Mouse (Mus musculus) kidney, adult 2 months (tissue): ENCODE data around the gene Nr5a1.

Source experiments
- CTCF ChIP-seq: fragments of 200-500 bp; conservative IDR thresholded peaks from 2 replicates; pipeline ENCODE4 v1.5.1; 2011; ENCODE audit warnings: low read depth, mild to moderate bottlenecking, control low read depth, low read length, moderate library complexity, mixed read lengths; ENCODE audit not compliant: insufficient read depth, insufficient read length
- POLR2A ChIP-seq: fragments of 200-500 bp; IDR thresholded peaks from one replicate; pipeline ENCODE4 v1.6.1; 2011; ENCODE audit warnings: low read depth, low read length, control low read depth

DNA sequence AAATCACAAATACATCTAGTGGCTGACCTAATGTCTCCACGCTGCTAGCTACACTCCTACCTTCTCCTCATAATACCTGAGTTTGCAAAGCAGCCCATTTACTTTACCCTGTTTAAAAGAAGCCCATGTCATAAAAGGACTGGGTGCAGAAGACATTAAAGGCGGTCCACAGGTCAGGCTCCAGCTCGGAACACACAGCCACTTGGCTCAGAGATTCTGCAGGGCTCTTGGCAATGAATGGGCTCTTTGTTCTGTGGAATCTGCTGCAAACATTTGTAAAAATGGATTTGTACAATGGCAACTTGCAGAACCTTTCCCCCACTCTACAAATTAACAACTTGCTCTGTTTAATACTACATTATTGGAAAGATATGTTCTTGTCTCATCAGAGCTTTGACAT is 11.1 kb upstream of the Nr5a1 start:
- TF ChIP-seq CTCF (no peak), POLR2A (no peak)
